ENCODE assay signal across 16 mouse cellular contexts in the genomic region with DNA sequence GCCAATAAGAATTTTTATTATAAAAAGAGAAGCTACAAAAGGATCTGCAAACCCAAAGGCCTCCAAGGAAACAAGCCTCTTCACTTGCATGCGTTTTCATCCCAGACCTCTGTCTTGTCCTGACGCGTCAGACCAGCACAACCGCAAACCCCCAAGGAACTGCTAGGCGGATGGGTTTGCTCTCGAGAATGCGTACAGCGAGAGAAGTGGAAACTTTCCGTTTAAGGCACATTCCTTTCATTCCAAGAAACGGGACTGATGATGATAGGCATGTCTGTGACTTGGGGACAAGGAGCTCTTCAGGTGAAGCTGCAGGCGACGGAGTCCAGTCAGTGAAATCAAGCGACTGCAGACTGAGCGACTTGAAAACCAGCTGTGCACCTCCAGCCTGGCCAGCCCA.
DNase-seq lines count a peak whose midpoint lies in the region; ATAC-seq and TF ChIP-seq lines count a peak whose summit lies in the region.
"Had no signal": no experiment of that assay in that cellular context is flagged by ENCODE, and none has a peak within 500 bp of the region (broad histone marks: within the 10 kb centered on the region; RNA-seq: fewer than 3 reads in every experiment).

No protein-coding gene starts in this region.

- no peaks in the 10 kb centered on the region for H3K27me3 ChIP-seq in heart, embryonic 11.5 days (ENCODE audit: control insufficient read depth, insufficient read depth, low read length)
- no peaks in the 10 kb centered on the region for H3K27me3 ChIP-seq in lung, embryonic 14.5 days (ENCODE audit: insufficient read depth, low read length)
- H3K27me3 ChIP-seq in embryonic facial prominence, embryonic 14.5 days (replicated peaks; ENCODE audit: control insufficient read depth, insufficient read depth, low read length) = no peaks in the 10 kb centered on the region
- H3K27me3 ChIP-seq: forebrain, embryonic 13.5 days; limb, embryonic 15.5 days; stomach, embryonic 15.5 days had no signal

- TF ChIP-seq CTCF in lung, embryonic 14.5 days (IDR thresholded peaks at IDR 0.05; ENCODE audit: low read depth) = no peak

- no peak for ATAC-seq in heart, embryonic 11.5 days (replicated peaks; ENCODE audit: insufficient number of reproducible peaks, low FRiP score, low TSS enrichment)
- ATAC-seq in lung, embryonic 14.5 days (ENCODE audit: insufficient read depth) = no peak; the same call in 1 of the 2 replicates
- no peak for ATAC-seq in embryonic facial prominence, embryonic 14.5 days (ENCODE audit: low read depth)
- ATAC-seq: forebrain, embryonic 13.5 days had no signal

- 29% methylated on average over 14 of the region's 14 CpGs for WGBS in heart, embryonic 11.5 days (ENCODE audit: insufficient replicate concordance)
- 27% methylated on average over 14 of the region's 14 CpGs for WGBS in lung, embryonic 14.5 days
- 21% methylated on average over 14 of the region's 14 CpGs for WGBS in embryonic facial prominence, embryonic 14.5 days

- H3K36me3 ChIP-seq in heart, embryonic 11.5 days (ENCODE audit: control insufficient read depth, insufficient read depth, low read length) = no peaks in the 10 kb centered on the region
- H3K36me3 ChIP-seq in lung, embryonic 14.5 days (ENCODE audit: insufficient read depth) = no peaks in the 10 kb centered on the region
- no peaks in the 10 kb centered on the region for H3K36me3 ChIP-seq in embryonic facial prominence, embryonic 14.5 days (ENCODE audit: control insufficient read depth, insufficient read depth, low read length)
- H3K36me3 ChIP-seq: limb, embryonic 15.5 days; stomach, embryonic 15.5 days had no signal

- no peak overlapping the region for H3K27ac ChIP-seq in heart, embryonic 11.5 days (ENCODE audit: low read depth, low read length)
- H3K27ac ChIP-seq in lung, embryonic 14.5 days (ENCODE audit: low read depth) = no peak overlapping the region
- H3K27ac ChIP-seq in embryonic facial prominence, embryonic 14.5 days (replicated peaks; ENCODE audit: low read depth, low read length) = no peak overlapping the region
- H3K27ac ChIP-seq: forebrain, embryonic 13.5 days; limb, embryonic 15.5 days; stomach, embryonic 15.5 days had no signal

- H3K4me2 ChIP-seq in heart, embryonic 11.5 days = peak overlapping the region; percentile 46
- H3K4me2 ChIP-seq in lung, embryonic 14.5 days = no peak overlapping the region; the same call in 1 of the 2 replicates
- peak overlapping the region; percentile 28; the same call in 1 of the 2 replicates for H3K4me2 ChIP-seq in embryonic facial prominence, embryonic 14.5 days (ENCODE audit: low read depth, low read length)
- H3K4me2 ChIP-seq: forebrain, embryonic 13.5 days; limb, embryonic 15.5 days; stomach, embryonic 15.5 days had no signal

- H3K9me3 ChIP-seq in heart, embryonic 11.5 days (replicated peaks; ENCODE audit: control insufficient read depth, low read length) = no peaks in the 10 kb centered on the region
- no peaks in the 10 kb centered on the region for H3K9me3 ChIP-seq in lung, embryonic 14.5 days (ENCODE audit: low read depth, low read length)
- H3K9me3 ChIP-seq in embryonic facial prominence, embryonic 14.5 days (ENCODE audit: control insufficient read depth, low read length) = no peaks in the 10 kb centered on the region
- H3K9me3 ChIP-seq: forebrain, embryonic 13.5 days; limb, embryonic 15.5 days; stomach, embryonic 15.5 days had no signal

- H3K4me3 ChIP-seq in heart, embryonic 11.5 days (ENCODE audit: low read depth, low read length) = 0 out of 2 replicates have a peak overlapping the region, but pooled peaks have one; percentile 5
- no peak overlapping the region for H3K4me3 ChIP-seq in lung, embryonic 14.5 days (ENCODE audit: low read depth, low read length)
- H3K4me3 ChIP-seq in embryonic facial prominence, embryonic 14.5 days (ENCODE audit: low read depth, low read length) = 0 out of 2 replicates have a peak overlapping the region, but pooled peaks have one; percentile 5
- H3K4me3 ChIP-seq: forebrain, embryonic 13.5 days; limb, embryonic 15.5 days; stomach, embryonic 15.5 days had no signal

- H3K9ac ChIP-seq in heart, embryonic 11.5 days (ENCODE audit: low read depth, low read length) = no peak overlapping the region
- H3K9ac ChIP-seq in lung, embryonic 14.5 days = no peak overlapping the region
- no peak overlapping the region for H3K9ac ChIP-seq in embryonic facial prominence, embryonic 14.5 days (ENCODE audit: low read depth, low read length)
- H3K9ac ChIP-seq: forebrain, embryonic 13.5 days; limb, embryonic 15.5 days; stomach, embryonic 15.5 days had no signal

- peaks cover 4% of the 10 kb centered on the region; the same call in 1 of the 2 replicates for H3K4me1 ChIP-seq in heart, embryonic 11.5 days (ENCODE audit: control insufficient read depth, insufficient read depth, low read length)
- no peaks in the 10 kb centered on the region for H3K4me1 ChIP-seq in lung, embryonic 14.5 days (ENCODE audit: insufficient read depth)
- peaks cover 9% of the 10 kb centered on the region; the same call in 1 of the 2 replicates for H3K4me1 ChIP-seq in embryonic facial prominence, embryonic 14.5 days (ENCODE audit: control insufficient read depth, insufficient read depth, low read length)
- H3K4me1 ChIP-seq: forebrain, embryonic 13.5 days; stomach, embryonic 15.5 days had no signal

- no peak for DNase-seq in heart, adult 11 months
- DNase-seq in lung, embryonic 14.5 days = peak; percentile 35
- DNase-seq in lung, postnatal 25 days (ENCODE audit: low spot score) = no peak
- DNase-seq in R1 (ENCODE audit: low read depth, low spot score) = peak; percentile 48
- DNase-seq in embryonic facial prominence, embryonic 14.5 days (ENCODE audit: low spot score) = peak; percentile 43
- no peak for DNase-seq in urinary bladder, postnatal 4 days (ENCODE audit: low spot score in 2 of 2)
- no peak for DNase-seq in cerebellum, adult 9-10 months
- DNase-seq: B cell, adult 2 months; heart, postnatal 36 days; kidney, adult 2 months; kidney, postnatal 25 days; thymus, adult 2 months had no signal

Comparison
In these comparisons a context has a peak if more than half of its experiments do, and no peak if none do; other contexts are left out.
1. DNase-seq: peak in lung, embryonic 14.5 days (single experiment), R1 (single experiment) and embryonic facial prominence, embryonic 14.5 days (single experiment); none in heart, adult 11 months (single experiment), lung, postnatal 25 days (single experiment), urinary bladder, postnatal 4 days (0 of 2) and cerebellum, adult 9-10 months (single experiment).